ENCODE assay signal across 8 mouse cellular contexts in the genomic region with DNA sequence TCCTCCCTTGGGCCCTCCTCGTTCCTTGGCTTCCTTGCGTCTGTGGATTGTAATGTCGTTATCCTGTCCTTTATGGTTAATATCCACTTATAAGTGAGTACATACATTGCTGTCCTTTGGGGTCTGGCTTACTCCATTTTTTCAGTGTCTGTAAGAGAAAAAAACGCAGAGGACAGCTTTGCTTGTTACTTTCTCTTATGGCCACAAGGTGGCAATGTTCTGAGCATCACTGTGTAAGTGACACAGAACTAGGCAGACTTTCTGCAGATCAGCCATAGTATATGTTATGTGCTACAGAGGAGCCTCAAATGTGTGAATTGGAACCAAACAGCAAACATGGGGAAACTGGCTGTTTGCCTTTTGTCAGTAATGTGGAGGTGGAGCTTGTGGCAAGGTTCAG. TPM values are rescaled to one million over a fixed set of nuclear protein-coding genes. Genes with fewer than 3 reads are reported as not detected.
DNase-seq lines count a peak whose midpoint lies in the region; ATAC-seq and TF ChIP-seq lines count a peak whose summit lies in the region.
"Had no signal": no experiment of that assay in that cellular context is flagged by ENCODE, and none has a peak within 500 bp of the region (broad histone marks: within the 10 kb centered on the region; RNA-seq: fewer than 3 reads in every experiment).

No protein-coding gene starts in this region.

- no peaks in the 10 kb centered on the region for H3K36me3 ChIP-seq in hindbrain, embryonic 15.5 days

- H3K27ac ChIP-seq in hindbrain, embryonic 15.5 days (replicated peaks), result no peak overlapping the region
- H3K27ac ChIP-seq: macrophage had no signal

- H3K27me3 ChIP-seq in hindbrain, embryonic 15.5 days, result no peaks in the 10 kb centered on the region

- TF ChIP-seq POLR2A in brain, embryonic 14.5 days (IDR thresholded peaks at IDR 0.05; ENCODE audit: borderline replicate concordance, extremely low read depth, insufficient read depth, insufficient read length, poor library complexity, severe bottlenecking), result no peak

- intact Hi-C loops in gastrocnemius, postnatal 36 days (cut with DNase I), result loop anchor here (5.0 kb wide), 1 partner anchor 162 kb away; no protein-coding TSS in a partner anchor

- no peak overlapping the region for H3K4me2 ChIP-seq in hindbrain, embryonic 15.5 days

- peak; percentile 67; the same call in 1 of the 2 replicates for TF ChIP-seq CTCF in brain, embryonic 14.5 days (IDR thresholded peaks at IDR 0.05; ENCODE audit: borderline replicate concordance, extremely low read depth, insufficient read depth, insufficient read length)

- H3K4me3 ChIP-seq in hindbrain, embryonic 15.5 days, result no peak overlapping the region

- 24% methylated on average over 4 of the region's 4 CpGs for WGBS in hindbrain, embryonic 15.5 days

- DNase-seq in layer of hippocampus, adult 9-10 months (ENCODE audit: low spot score), result peak; percentile 26
- no peak for DNase-seq in layer of hippocampus, adult 9-11 months
- peak; percentile 78 for DNase-seq in brain, embryonic 14.5 days (ENCODE audit: low read depth)
- peak; percentile 15 for DNase-seq in neural tube, embryonic 10.5 days (ENCODE audit: extremely low spot score, low spot score)
- no peak for DNase-seq in urinary bladder, postnatal 25 days (ENCODE audit: low spot score)
- no peak for DNase-seq in gastrocnemius, postnatal 36 days

- H3K9ac ChIP-seq in hindbrain, embryonic 15.5 days, result no peak overlapping the region

- ATAC-seq in hindbrain, embryonic 15.5 days (ENCODE audit: low FRiP score, low read depth), result peak; percentile 79

- H3K4me1 ChIP-seq in hindbrain, embryonic 15.5 days (replicated peaks), result peaks cover 22% of the 10 kb centered on the region

- no peaks in the 10 kb centered on the region for H3K9me3 ChIP-seq in hindbrain, embryonic 15.5 days

RNA-seq across cellular contexts. Expression of gene Dchs2, which starts 17.6 kb away (rescaled TPM):
- polyA plus RNA-seq in brain, embryonic 14.5 days (2012; rRNA removed), result 0.69 and 1.8 TPM in 2 replicates
- polyA plus RNA-seq in hindbrain, embryonic 15.5 days (2015; fragmentation: Nextera tagmentation; extraction: Ambion mirVana), result 0.97 and 1.1 TPM in 2 replicates
- total RNA-seq in gastrocnemius, postnatal 36 days (2021), result under 1 TPM; 0.64 to 0.99 TPM
- polyA plus RNA-seq: macrophage had no signal

RNA-seq across cellular contexts. Expression of gene Plrg1, which starts 54.8 kb away (rescaled TPM):
- 87.6 and 101 TPM in 2 replicates for polyA plus RNA-seq in brain, embryonic 14.5 days (2012; rRNA removed)
- 92.6 and 99.3 TPM in 2 replicates for polyA plus RNA-seq in hindbrain, embryonic 15.5 days (2015; fragmentation: Nextera tagmentation; extraction: Ambion mirVana)
- total RNA-seq in gastrocnemius, postnatal 36 days (2021), result 10 to 100 TPM; 20.6 to 22.5 TPM

Comparison
In these comparisons a context has a peak if more than half of its experiments do, and no peak if none do; other contexts are left out.
1. DNase-seq: peak in layer of hippocampus, adult 9-10 months (single experiment), brain, embryonic 14.5 days (single experiment) and neural tube, embryonic 10.5 days (single experiment); none in layer of hippocampus, adult 9-11 months (single experiment), urinary bladder, postnatal 25 days (single experiment) and gastrocnemius, postnatal 36 days (0 of 2).